Mouse (Mus musculus) thymus, adult 2 months (tissue): ENCODE results near the gene Mylip. TPM values are rescaled to one million over a fixed set of nuclear protein-coding genes. Genes with fewer than 3 reads are reported as not detected.

Experiments
- DNase-seq: peaks from one replicate; pipeline ENCODE4 v3.0.0; 2021
- H3K27ac ChIP-seq: fragments of 200-500 bp; 2 replicates; pipeline ENCODE4 v1.5.1; 2012; ENCODE audit warnings: low read length, control low read depth; ENCODE audit not compliant: control insufficient read depth, insufficient read depth
- H3K27me3 ChIP-seq: fragments of 200-500 bp; 2 replicates; pipeline ENCODE4 v1.6.1; 2012; ENCODE audit warnings: mild to moderate bottlenecking, low read length, moderate library complexity, mixed read lengths; ENCODE audit not compliant: control insufficient read depth, insufficient read depth
- H3K36me3 ChIP-seq: fragments of 200-500 bp; 2 replicates; pipeline ENCODE4 v1.6.1; 2012; ENCODE audit warnings: mild to moderate bottlenecking, low read length, moderate library complexity; ENCODE audit not compliant: control insufficient read depth, insufficient read depth
- H3K4me1 ChIP-seq: fragments of 200-500 bp; replicated peaks from 2 replicates; pipeline ENCODE4 v1.6.1; 2012; ENCODE audit warnings: low read length; ENCODE audit not compliant: control insufficient read depth, insufficient read depth
- H3K4me3 ChIP-seq: fragments of 200-500 bp; 2 replicates; pipeline ENCODE4 v1.5.1; 2012; ENCODE audit warnings: mild to moderate bottlenecking, low read length, control low read depth, moderate library complexity; ENCODE audit not compliant: control insufficient read depth, insufficient read depth
- CTCF ChIP-seq: fragments of 200-500 bp; IDR thresholded peaks from 2 replicates; pipeline ENCODE4 v1.5.1; 2012; ENCODE audit warnings: mild to moderate bottlenecking, control low read depth, low read length, moderate library complexity, borderline replicate concordance; ENCODE audit not compliant: control insufficient read depth, poor library complexity, insufficient read depth; ENCODE audit errors: extremely low read depth
- POLR2A ChIP-seq: fragments of 200-500 bp; IDR thresholded peaks from 2 replicates; pipeline ENCODE4 v1.6.1; 2012; ENCODE audit warnings: mild to moderate bottlenecking, low read length, control low read depth, moderate library complexity; ENCODE audit not compliant: control insufficient read depth, poor library complexity, insufficient read depth; ENCODE audit errors: extremely low read depth
- WGBS: fragments of 180-500 bp; shearing (Covaris S2); methylation state at CpG from one replicate; pipeline ENCODE4 v1.1.7; 2018; 5-methylcytosine and 5-hydroxymethylcytosine counted together
- polyA plus RNA-seq: library from polyadenylated mRNA; depleted of rRNA; stranded (reverse); fragments of >200 nt; gene quantifications from 2 replicates; pipeline ENCODE4 v1.2.3, GENCODE M21; 2012

Mylip gene
- polyA plus RNA-seq, 1 experiment = 54.0 TPM

DNA sequence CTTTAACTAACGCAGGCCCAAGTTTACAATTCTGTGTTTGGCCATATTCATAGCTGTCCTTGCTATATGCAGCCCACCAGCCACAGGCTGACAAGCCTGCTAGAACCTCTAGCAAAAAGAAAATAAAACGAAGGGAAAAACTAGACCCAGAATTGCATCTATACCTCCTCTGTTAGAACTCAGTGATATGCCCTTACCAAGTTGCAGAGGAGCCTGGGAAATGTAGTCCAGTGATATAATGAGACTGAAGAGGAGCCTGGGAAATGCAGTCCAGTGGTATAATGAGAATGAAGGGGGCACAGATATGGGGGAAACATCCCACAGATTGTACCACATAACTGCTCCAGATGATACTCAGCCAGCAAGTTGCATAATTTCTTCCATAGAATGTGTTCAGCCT lies 34.7 kb upstream of the Mylip start:
- H3K36me3 ChIP-seq = no peaks in the 10 kb centered on the region
- TF ChIP-seq POLR2A (no peak), CTCF (no peak)
- DNase-seq = no peak
- H3K4me3 ChIP-seq = no peak overlapping the region
- WGBS = 91% methylated on average over 2 of the region's 2 CpGs
- H3K27ac ChIP-seq = no peak overlapping the region
- H3K27me3 ChIP-seq = no peaks in the 10 kb centered on the region
- no peaks in the 10 kb centered on the region for H3K4me1 ChIP-seq

- no peaks in the 10 kb centered on the region for H3K36me3 ChIP-seq
- DNase-seq = no peak
- no peak overlapping the region for H3K4me3 ChIP-seq
- H3K4me1 ChIP-seq = no peaks in the 10 kb centered on the region
- 82% methylated on average over 5 of the region's 5 CpGs for WGBS
- TF ChIP-seq POLR2A = no peak
- no peak for TF ChIP-seq CTCF
- no peak overlapping the region; the same call in 1 of the 2 replicates for H3K27ac ChIP-seq
- H3K27me3 ChIP-seq = no peaks in the 10 kb centered on the region
These were observed 31.3 kb upstream of the Mylip start for GRCm38 (mm10) chr13:45358208-45358607.

DNA sequence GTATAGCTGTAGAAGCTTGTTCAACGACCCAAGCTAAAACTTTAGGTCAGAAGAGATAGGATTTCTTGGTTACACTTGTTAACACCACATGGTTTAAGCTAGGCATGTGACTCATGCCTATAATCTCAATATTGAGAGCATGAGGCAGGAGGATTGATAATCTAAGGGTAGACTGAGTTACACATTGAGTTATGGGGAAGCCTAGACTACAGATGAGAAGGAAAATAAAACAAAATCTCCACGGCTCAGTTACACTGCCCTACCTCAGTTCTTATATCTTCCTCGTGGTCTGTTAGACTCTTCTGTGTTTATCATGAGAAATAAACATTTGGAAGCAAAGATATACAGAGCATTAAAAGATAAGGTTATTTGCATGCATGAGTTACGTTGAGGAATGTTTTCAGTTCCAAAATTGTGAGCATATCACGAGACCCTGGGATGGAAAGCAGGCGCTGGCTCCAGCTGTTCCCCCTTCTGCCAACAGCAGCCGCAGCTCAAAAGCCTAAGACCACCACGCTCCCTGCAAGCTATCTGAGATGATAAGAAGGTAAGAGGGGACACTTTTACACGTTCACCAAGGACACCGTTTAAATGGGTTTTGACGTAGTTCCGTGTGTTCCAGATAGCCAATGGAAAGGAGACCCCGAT lies 30.7 kb upstream of the Mylip start:
- Histone ChIP-seq H3K27me3 (no peaks in the 10 kb centered on the region), H3K4me3 (no peak overlapping the region), H3K4me1 (no peaks in the 10 kb centered on the region), H3K27ac (no peak overlapping the region), H3K36me3 (no peaks in the 10 kb centered on the region)
- no peak for TF ChIP-seq POLR2A
- TF ChIP-seq CTCF = no peak
- DNase-seq = no peak
- WGBS = 93% methylated on average over 13 of the region's 13 CpGs

DNA sequence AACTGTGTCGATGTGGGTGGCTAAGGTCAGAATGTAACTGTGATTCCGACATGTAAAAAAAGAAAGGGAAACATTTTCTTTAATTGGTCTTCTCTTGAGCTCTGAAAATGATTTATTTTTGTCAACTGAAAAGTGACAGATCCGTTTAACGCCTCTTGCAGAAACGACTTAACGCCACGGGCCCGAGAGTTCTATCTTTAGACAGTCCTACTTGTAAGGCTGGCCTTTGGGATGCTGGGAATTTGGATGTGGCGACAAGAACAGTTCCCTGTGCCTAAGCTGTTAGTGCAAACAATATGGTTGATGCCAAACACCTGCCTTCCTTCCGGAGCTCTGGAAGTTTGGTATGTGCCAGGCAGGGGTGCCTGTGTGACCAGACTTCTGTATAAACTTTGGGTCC lies 23.8 kb upstream of the Mylip start:
- Histone ChIP-seq H3K4me1 (no peaks in the 10 kb centered on the region), H3K4me3 (no peak overlapping the region), H3K27me3 (no peaks in the 10 kb centered on the region), H3K36me3 (no peaks in the 10 kb centered on the region), H3K27ac (no peak overlapping the region)
- no peak for DNase-seq
- WGBS = 96% methylated on average over 10 of the region's 10 CpGs
- TF ChIP-seq CTCF = no peak
- no peak for TF ChIP-seq POLR2A

- no peaks in the 10 kb centered on the region for H3K36me3 ChIP-seq
- DNase-seq = peak; percentile 36
- H3K4me3 ChIP-seq = no peak overlapping the region
- WGBS = 13% methylated on average over 2 of the region's 2 CpGs
- H3K27me3 ChIP-seq = no peaks in the 10 kb centered on the region
- H3K4me1 ChIP-seq = no peaks in the 10 kb centered on the region; the same call in 1 of the 2 replicates
- H3K27ac ChIP-seq = no peak overlapping the region
- TF ChIP-seq CTCF (no peak), POLR2A (no peak)
These were observed 17.9 kb upstream of the Mylip start for GRCm38 (mm10) chr13:45371673-45372072.

DNA sequence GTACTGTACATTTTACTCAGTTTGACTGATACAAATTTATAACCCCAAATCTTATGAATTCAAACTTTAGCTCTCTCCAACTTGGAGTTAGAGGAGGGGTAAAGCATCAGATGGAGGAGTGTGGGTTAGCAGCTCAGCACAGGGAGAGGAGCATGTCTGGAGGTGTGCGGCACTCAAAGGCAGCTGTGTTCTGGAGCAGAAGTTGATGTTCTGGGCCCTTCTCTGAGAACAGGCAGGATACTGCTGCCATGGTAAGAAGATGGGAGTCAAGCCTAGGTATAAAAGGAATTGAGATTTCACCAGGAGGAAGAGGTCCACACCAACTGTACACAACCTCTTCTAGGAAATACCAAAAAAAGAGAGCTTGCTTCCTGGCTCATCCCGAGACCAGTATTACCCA lies 17.1 kb upstream of the Mylip start:
- Histone ChIP-seq H3K4me3 (no peak overlapping the region), H3K4me1 (no peaks in the 10 kb centered on the region; the same call in 1 of the 2 replicates), H3K36me3 (no peaks in the 10 kb centered on the region), H3K27ac (0 out of 2 replicates have a peak overlapping the region, but pooled peaks have one; percentile 31), H3K27me3 (no peaks in the 10 kb centered on the region)
- 60% methylated on average over 2 of the region's 2 CpGs for WGBS
- no peak for TF ChIP-seq POLR2A
- TF ChIP-seq CTCF = no peak
- no peak for DNase-seq
